Mouse (Mus musculus): ENCODE measurements around the gene Fam19a4. TPM values are rescaled to one million over a fixed set of nuclear protein-coding genes. Genes with fewer than 3 reads are reported as not detected.

Fam19a4 gene
- polyA plus RNA-seq, 1 experiment from 2014 or later, result not detected

GRCm38 (mm10) chr6:97048403-97048802 lies 11.8 kb downstream of the Fam19a4 start:
- peaks cover 16% of the 10 kb centered on the region for H3K27me3 ChIP-seq
- CTCF ChIA-PET, result no interaction called here
- ATAC-seq (no peak), DNase-seq (ENCODE audit: low read depth, low spot score) (no peak)
- TF ChIP-seq CTCF (IDR thresholded peaks at IDR 0.05), result no peak
- POLR2A ChIA-PET, result no interaction called here
- in situ Hi-C loops (cut with MboI; ENCODE audit: low pct_unique_long_range_greater_than_20kb), result no loop called here

DNA sequence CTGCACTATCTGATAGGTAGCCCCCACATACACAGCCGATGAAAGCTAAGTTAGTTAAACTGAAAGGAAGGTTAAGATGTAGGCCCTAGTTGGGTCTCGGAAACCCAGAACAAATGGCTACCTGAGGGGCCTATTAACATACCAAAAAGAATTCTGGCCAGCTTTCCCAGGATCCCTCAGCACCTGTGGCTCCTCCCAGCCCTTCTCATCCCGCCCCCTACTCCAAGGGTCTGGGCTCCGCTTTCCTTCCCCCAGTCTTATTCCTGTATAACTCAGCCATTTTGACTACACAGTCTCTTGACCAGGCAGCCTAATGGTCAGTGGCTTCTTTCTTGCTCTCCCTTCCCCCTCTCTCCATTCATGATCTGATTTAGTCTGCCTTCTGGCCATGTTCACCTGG lies 13.7 kb downstream of the Fam19a4 start:
- POLR2A ChIA-PET, result no interaction called here

DNA sequence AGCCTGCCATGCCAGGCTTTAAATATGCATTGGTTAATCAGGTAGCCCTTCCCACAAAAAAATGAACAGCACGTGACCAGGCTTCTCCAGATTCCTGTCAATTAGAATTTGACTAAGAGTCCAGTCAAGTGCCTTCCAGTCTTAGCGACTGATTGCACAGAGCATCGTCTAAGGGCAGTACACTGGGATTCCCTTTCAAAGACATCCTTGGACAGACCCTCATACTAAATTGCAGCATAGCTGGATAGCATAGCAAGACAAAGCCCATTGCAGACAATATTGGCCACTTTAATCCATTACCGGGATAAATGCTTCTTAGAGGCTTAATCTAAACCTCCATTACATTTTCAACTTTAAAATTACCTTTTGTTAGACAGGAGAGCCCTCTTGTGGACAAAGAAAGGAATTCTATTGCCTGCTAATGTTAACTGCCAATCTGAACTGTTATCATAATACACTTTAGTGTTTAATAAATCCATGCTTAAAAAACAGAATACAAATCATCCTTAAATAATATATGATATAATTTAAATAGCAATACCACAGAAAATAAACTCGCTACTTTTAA lies 33.0 kb downstream of the Fam19a4 start:
- peaks cover 78% of the 10 kb centered on the region for H3K27me3 ChIP-seq
- ChIA-PET POLR2A (no interaction called here), CTCF (no interaction called here)
- in situ Hi-C loops (cut with MboI; ENCODE audit: low pct_unique_long_range_greater_than_20kb), result no loop called here
- TF ChIP-seq CTCF (IDR thresholded peaks at IDR 0.05), result peak; percentile 40
- ATAC-seq, result no peak
- no peak for DNase-seq (ENCODE audit: low read depth, low spot score)

More for the DNA sequence above, 13.7 kb downstream of the Fam19a4 start:
- in situ Hi-C loops (cut with MboI; ENCODE audit: low pct_unique_long_range_greater_than_20kb), result no loop called here
- ATAC-seq (no peak), DNase-seq (ENCODE audit: low read depth, low spot score) (no peak)
- CTCF ChIA-PET, result no interaction called here
- TF ChIP-seq CTCF (IDR thresholded peaks at IDR 0.05), result no peak
- peaks cover 16% of the 10 kb centered on the region for H3K27me3 ChIP-seq

DNA sequence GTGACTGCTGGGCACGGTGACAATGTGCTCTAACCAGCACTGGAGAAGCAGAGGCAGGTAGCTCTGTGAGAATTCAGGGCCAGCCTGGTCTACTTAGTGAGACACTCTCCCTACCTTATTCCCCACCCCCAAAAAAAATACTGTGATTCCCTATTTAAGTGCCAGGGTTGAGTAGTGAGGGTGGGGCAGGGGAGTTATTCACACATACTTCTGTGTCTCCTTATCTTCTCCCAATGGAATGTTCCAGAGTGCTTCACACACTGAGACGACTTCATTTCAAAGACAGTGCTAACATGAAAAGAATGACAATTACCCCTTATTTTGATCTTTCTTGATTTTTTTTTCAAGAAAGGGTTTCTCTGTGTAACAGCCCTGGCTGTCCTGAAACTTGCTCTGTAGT lies 40.9 kb downstream of the Fam19a4 start:
- ATAC-seq (no peak), DNase-seq (ENCODE audit: low read depth, low spot score) (no peak)
- CTCF ChIA-PET, result no interaction called here
- POLR2A ChIA-PET, result no interaction called here
- H3K27me3 ChIP-seq, result peaks cover 21% of the 10 kb centered on the region
- TF ChIP-seq CTCF (IDR thresholded peaks at IDR 0.05), result no peak
- in situ Hi-C loops (cut with MboI; ENCODE audit: low pct_unique_long_range_greater_than_20kb), result loop anchor here (25.0 kb wide), 1 partner anchor 1932 kb away; no protein-coding TSS in a partner anchor

- in situ Hi-C loops (cut with MboI; ENCODE audit: low pct_unique_long_range_greater_than_20kb), result loop anchor here (25.0 kb wide), 1 partner anchor 1929 kb away; no protein-coding TSS in a partner anchor
- TF ChIP-seq CTCF (IDR thresholded peaks at IDR 0.05), result no peak
- DNase-seq (ENCODE audit: low read depth, low spot score) (no peak), ATAC-seq (no peak)
- peaks cover 32% of the 10 kb centered on the region for H3K27me3 ChIP-seq
- CTCF ChIA-PET, result interaction anchor here (1.2 kb wide), 1 partner anchor 11 kb away, joined by 5 read pairs; no protein-coding TSS in a partner anchor
- POLR2A ChIA-PET, result no interaction called here
Measured at GRCm38 (mm10) chr6:97016711-97017110, 43.5 kb downstream of the Fam19a4 start.

GRCm38 (mm10) chr6:97016018-97016417 lies 44.2 kb downstream of the Fam19a4 start:
- no peak for ATAC-seq
- TF ChIP-seq CTCF (IDR thresholded peaks at IDR 0.05), result no peak
- peaks cover 32% of the 10 kb centered on the region for H3K27me3 ChIP-seq
- in situ Hi-C loops (cut with MboI; ENCODE audit: low pct_unique_long_range_greater_than_20kb), result loop anchor here (25.0 kb wide), 1 partner anchor 1929 kb away; no protein-coding TSS in a partner anchor
- ChIA-PET POLR2A (no interaction called here), CTCF (interaction anchor here (1.2 kb wide), 1 partner anchor 11 kb away, joined by 5 read pairs; no protein-coding TSS in a partner anchor)
- DNase-seq (ENCODE audit: low read depth, low spot score), result no peak

DNA sequence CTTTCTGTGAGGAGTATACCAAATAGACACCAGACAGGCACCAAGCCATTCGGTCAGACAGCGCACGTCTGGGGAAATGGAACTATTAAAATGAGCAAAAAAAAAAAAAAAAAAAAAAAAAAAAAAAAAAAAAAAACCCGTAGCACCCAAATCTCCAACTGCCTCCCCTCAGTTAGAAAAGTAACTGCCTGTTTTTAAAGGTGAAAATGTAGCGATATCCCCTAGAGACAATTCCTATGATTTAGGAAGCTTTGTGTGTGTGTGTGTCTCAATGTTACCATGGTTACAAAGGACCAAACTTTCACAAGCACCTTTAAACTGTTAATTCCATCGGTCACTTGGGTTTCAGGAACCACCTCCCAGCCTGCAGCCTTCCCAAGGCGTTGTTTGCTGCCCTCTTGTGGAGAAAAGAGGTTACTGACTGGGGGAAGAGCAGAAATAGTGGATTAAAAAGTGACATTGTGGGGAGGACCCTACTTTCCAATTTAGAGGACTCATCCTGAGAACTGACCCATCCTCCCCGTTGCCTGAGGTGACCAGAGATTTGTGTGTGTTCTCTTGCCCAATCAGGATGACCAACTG lies 53.6 kb downstream of the Fam19a4 start:
- peaks cover 13% of the 10 kb centered on the region for H3K27me3 ChIP-seq
- DNase-seq (ENCODE audit: low read depth, low spot score) (no peak), ATAC-seq (no peak)
- CTCF ChIA-PET, result no interaction called here
- peak; percentile 90 for TF ChIP-seq CTCF (IDR thresholded peaks at IDR 0.05)
- in situ Hi-C loops (cut with MboI; ENCODE audit: low pct_unique_long_range_greater_than_20kb), result loop anchor here (25.0 kb wide), 1 partner anchor 1919 kb away; no protein-coding TSS in a partner anchor
- POLR2A ChIA-PET, result no interaction called here

DNA sequence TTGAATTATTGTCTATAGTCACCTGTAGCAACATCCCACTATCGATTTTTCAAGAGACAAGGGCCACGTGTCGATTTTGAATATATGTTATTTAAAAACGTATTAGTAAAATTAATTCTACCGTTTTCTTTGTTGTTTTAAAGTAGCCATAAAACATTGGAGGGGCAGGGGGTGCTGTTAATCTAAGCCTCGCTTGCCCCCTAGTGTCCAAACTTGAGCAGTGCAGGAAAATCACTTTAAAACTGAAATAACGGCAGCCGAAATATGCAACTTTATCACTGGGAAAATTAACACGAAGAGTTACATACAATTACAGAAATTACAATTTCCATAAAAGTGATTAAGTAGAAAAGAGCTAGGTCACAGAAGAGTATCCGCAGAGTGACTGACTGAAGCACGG lies 55.2 kb downstream of the Fam19a4 start:
- TF ChIP-seq CTCF (IDR thresholded peaks at IDR 0.05), result peak; percentile 89
- ATAC-seq (no peak), DNase-seq (ENCODE audit: low read depth, low spot score) (no peak)
- ChIA-PET CTCF (interaction anchor here (0.9 to 1.4 kb wide), 3 partner anchors 11 to 50 kb away, joined by 3 to 5 read pairs (median 4); no protein-coding TSS in a partner anchor), POLR2A (no interaction called here)
- in situ Hi-C loops (cut with MboI; ENCODE audit: low pct_unique_long_range_greater_than_20kb), result loop anchor here (25.0 kb wide), 1 partner anchor 1918 kb away; no protein-coding TSS in a partner anchor
- peaks cover 13% of the 10 kb centered on the region for H3K27me3 ChIP-seq

- H3K27me3 ChIP-seq, result peaks cover 4% of the 10 kb centered on the region
- DNase-seq (ENCODE audit: low read depth, low spot score) (no peak), ATAC-seq (no peak)
- CTCF ChIA-PET, result no interaction called here
- in situ Hi-C loops (cut with MboI; ENCODE audit: low pct_unique_long_range_greater_than_20kb), result loop anchor here (10.0 kb wide), 1 partner anchor 1771 kb away; no protein-coding TSS in a partner anchor
- POLR2A ChIA-PET, result no interaction called here
- no peak for TF ChIP-seq CTCF (IDR thresholded peaks at IDR 0.05)
Measured at GRCm38 (mm10) chr6:96995556-96996159, 64.6 kb downstream of the Fam19a4 start.

GRCm38 (mm10) chr6:96991741-96992140 lies 68.5 kb downstream of the Fam19a4 start:
- CTCF ChIA-PET, result no interaction called here
- POLR2A ChIA-PET, result no interaction called here
- TF ChIP-seq CTCF (IDR thresholded peaks at IDR 0.05), result no peak
- in situ Hi-C loops (cut with MboI; ENCODE audit: low pct_unique_long_range_greater_than_20kb), result loop anchor here (10.0 kb wide), 1 partner anchor 1767 kb away; no protein-coding TSS in a partner anchor
- ATAC-seq (no peak), DNase-seq (ENCODE audit: low read depth, low spot score) (no peak)
- H3K27me3 ChIP-seq, result peaks cover 18% of the 10 kb centered on the region

DNA sequence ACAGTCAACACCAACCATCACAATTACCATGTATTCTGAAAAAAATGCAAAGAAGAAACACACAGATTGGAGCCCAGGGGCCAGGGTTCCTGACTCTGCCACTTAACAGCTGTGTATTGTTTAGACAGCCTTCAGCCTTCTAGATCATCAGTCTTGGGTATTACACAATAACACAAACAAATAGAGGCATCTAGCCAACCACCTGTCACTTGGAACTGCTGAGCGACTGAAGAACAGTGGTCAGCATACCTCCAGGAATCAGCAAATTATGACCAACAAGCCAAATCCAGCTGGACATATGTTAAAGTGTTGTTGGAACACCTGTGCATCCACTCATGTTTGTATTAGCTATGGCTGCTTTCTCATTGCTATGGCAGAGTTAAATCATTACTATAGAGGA lies 82.7 kb downstream of the Fam19a4 start:
- no peaks in the 10 kb centered on the region for H3K27me3 ChIP-seq
- DNase-seq (ENCODE audit: low read depth, low spot score) (no peak), ATAC-seq (no peak)
- ChIA-PET CTCF (no interaction called here), POLR2A (no interaction called here)
- no peak for TF ChIP-seq CTCF (IDR thresholded peaks at IDR 0.05)
- in situ Hi-C loops (cut with MboI; ENCODE audit: low pct_unique_long_range_greater_than_20kb), result no loop called here

All from Patski (cell line).